ENCODE assay signal across 8 mouse cellular contexts in genomic region chr7:80198863-80199262, GRCm38 (mm10). TPM values are rescaled to one million over a fixed set of nuclear protein-coding genes. Genes with fewer than 3 reads are reported as not detected.
A peak's percentile ranks its signal among the peaks of the same experiment; 100 is the strongest.
DNase-seq lines count a peak whose midpoint lies in the region; ATAC-seq and TF ChIP-seq lines count a peak whose summit lies in the region.

No protein-coding gene starts in this region.

- no peak for DNase-seq in heart, adult 2 months
- DNase-seq in heart, postnatal 36 days: no peak
- peak; percentile 58 for DNase-seq in thymus, postnatal 4 days
- no peak for DNase-seq in thymus, postnatal 0 days (ENCODE audit: low spot score)
- no peak for DNase-seq in left cerebral cortex, adult 11 months (ENCODE audit: low spot score)

- no peak for TF ChIP-seq CTCF in heart, adult 2 months (IDR thresholded peaks at IDR 0.05)
- no peak for TF ChIP-seq CTCF in intestine, postnatal 0 days (IDR thresholded peaks at IDR 0.05; ENCODE audit: low read depth)

- peaks cover 9% of the 10 kb centered on the region; the same call in 1 of the 2 replicates for H3K4me1 ChIP-seq in heart, adult 2 months (ENCODE audit: control insufficient read depth, insufficient read depth, low read length)
- H3K4me1 ChIP-seq in intestine, postnatal 0 days (replicated peaks; ENCODE audit: control insufficient read depth, insufficient read depth, low read length): peaks cover 10% of the 10 kb centered on the region; the same call in 1 of the 2 replicates
- H3K4me1 ChIP-seq in neural tube, embryonic 13.5 days (replicated peaks): peaks cover 74% of the 10 kb centered on the region

- H3K36me3 ChIP-seq in heart, adult 2 months (ENCODE audit: control insufficient read depth, insufficient read depth, low read length): no peaks in the 10 kb centered on the region
- peaks cover 17% of the 10 kb centered on the region; the same call in 1 of the 2 replicates for H3K36me3 ChIP-seq in intestine, postnatal 0 days (ENCODE audit: control insufficient read depth, insufficient read depth)
- H3K36me3 ChIP-seq in neural tube, embryonic 13.5 days: 0 out of 2 replicates have a peak, but pooled peaks cover 5% of the 10 kb centered on the region

- H3K27me3 ChIP-seq in heart, adult 2 months (ENCODE audit: control insufficient read depth, insufficient read depth, low read length): no peaks in the 10 kb centered on the region
- no peaks in the 10 kb centered on the region for H3K27me3 ChIP-seq in intestine, postnatal 0 days (replicated peaks; ENCODE audit: control insufficient read depth, insufficient read depth, low read length)
- no peaks in the 10 kb centered on the region for H3K27me3 ChIP-seq in neural tube, embryonic 13.5 days

- peak overlapping the region; percentile 81 for H3K9ac ChIP-seq in heart, adult 2 months (ENCODE audit: low read depth, low read length)
- peak overlapping the region; percentile 81 for H3K9ac ChIP-seq in intestine, postnatal 0 days (ENCODE audit: low read depth, low read length)
- peak overlapping the region; percentile 92 for H3K9ac ChIP-seq in neural tube, embryonic 13.5 days

- H3K9me3 ChIP-seq in intestine, postnatal 0 days (ENCODE audit: control insufficient read depth): no peaks in the 10 kb centered on the region
- no peaks in the 10 kb centered on the region for H3K9me3 ChIP-seq in neural tube, embryonic 13.5 days

- 11% methylated on average over 11 of the region's 11 CpGs for WGBS in heart, adult 2 months
- under 1% methylated on average over 11 of the region's 11 CpGs for WGBS in intestine, postnatal 0 days
- WGBS in neural tube, embryonic 13.5 days: 0% methylated on average over 11 of the region's 11 CpGs

- H3K4me3 ChIP-seq in heart, adult 2 months: peak overlapping the region; percentile 85
- peak overlapping the region; percentile 79 for H3K4me3 ChIP-seq in intestine, postnatal 0 days (ENCODE audit: low read depth, low read length)
- H3K4me3 ChIP-seq in neural tube, embryonic 13.5 days: peak overlapping the region; percentile 78

- TF ChIP-seq POLR2A in heart, adult 2 months (IDR thresholded peaks at IDR 0.05; ENCODE audit: insufficient read depth, low read depth, low read length): no peak

- H3K79me2 ChIP-seq in heart, adult 2 months (replicated peaks; ENCODE audit: control insufficient read depth, insufficient read depth, low read length): no peaks in the 10 kb centered on the region

- H3K4me2 ChIP-seq in intestine, postnatal 0 days (replicated peaks; ENCODE audit: low read depth): peak overlapping the region; percentile 74
- H3K4me2 ChIP-seq in neural tube, embryonic 13.5 days: peak overlapping the region; percentile 87

- no peak for TF ChIP-seq EP300 in heart, adult 2 months (IDR thresholded peaks at IDR 0.05; ENCODE audit: insufficient read depth, low read depth, low read length)

- intact Hi-C loops in heart, adult 2 months (cut with DNase I): loop anchor here (2.0 kb wide), 1 partner anchor 16 kb away; no protein-coding TSS in a partner anchor
- intact Hi-C loops in heart, postnatal 36 days (cut with DNase I): loop anchor here (2.0 kb wide), 1 partner anchor 14 kb away; no protein-coding TSS in a partner anchor

- H3K27ac ChIP-seq in heart, adult 2 months: peak overlapping the region; percentile 75
- H3K27ac ChIP-seq in intestine, postnatal 0 days (ENCODE audit: low read depth, low read length): peak overlapping the region; percentile 94
- peak overlapping the region; percentile 98 for H3K27ac ChIP-seq in neural tube, embryonic 13.5 days (replicated peaks)

- 0 out of 2 replicates have a peak, but pooled peaks have one; percentile 13 for ATAC-seq in intestine, postnatal 0 days
- ATAC-seq in neural tube, embryonic 13.5 days (ENCODE audit: low read depth): 0 out of 2 replicates have a peak, but pooled peaks have one; percentile 8
- no peak for ATAC-seq in inflammation-experienced regulatory T-cells, adult 6 months

RNA-seq across cellular contexts. Expression of gene Sema4b, which starts 12.2 kb away (rescaled TPM):
- 10 to 100 TPM; 10.5 to 11.4 TPM for total RNA-seq in heart, adult 2 months (2021)
- polyA plus RNA-seq in heart, adult 2 months (2012; rRNA removed): 10.5 and 12.3 TPM in 2 replicates
- 10 to 100 TPM; 12.1 to 12.4 TPM for total RNA-seq in heart, postnatal 36 days (2021)
- polyA plus RNA-seq in thymus, postnatal 0 days (2015; fragmentation: Nextera tagmentation; extraction: Ambion mirVana): 16.8 and 20.9 TPM in 2 replicates
- polyA plus RNA-seq in intestine, postnatal 0 days (2015; fragmentation: Nextera tagmentation; extraction: Ambion mirVana): 23.1 and 25.1 TPM in 2 replicates
- 22.1 and 23.2 TPM in 2 replicates for polyA plus RNA-seq in neural tube, embryonic 13.5 days (2015; fragmentation: Nextera tagmentation; extraction: Ambion mirVana)
- 10 to 100 TPM; 17.4 to 22.3 (median 18.0) TPM for polyA plus RNA-seq in inflammation-experienced regulatory T-cells, adult 6 months (2017; shearing (Covaris generic))

RNA-seq across cellular contexts. Expression of gene Cib1, which starts 33.8 kb away (rescaled TPM):
- total RNA-seq in heart, adult 2 months (2021): 10 to 100 TPM; 14.1 to 16.1 TPM
- polyA plus RNA-seq in heart, adult 2 months (2012; rRNA removed): 35.1 and 38.4 TPM in 2 replicates
- 10 to 100 TPM; 15.6 to 16.3 TPM for total RNA-seq in heart, postnatal 36 days (2021)
- polyA plus RNA-seq in thymus, postnatal 0 days (2015; fragmentation: Nextera tagmentation; extraction: Ambion mirVana): 186 and 189 TPM in 2 replicates
- 526 and 531 TPM in 2 replicates for polyA plus RNA-seq in intestine, postnatal 0 days (2015; fragmentation: Nextera tagmentation; extraction: Ambion mirVana)
- 31.0 and 34.6 TPM in 2 replicates for polyA plus RNA-seq in neural tube, embryonic 13.5 days (2015; fragmentation: Nextera tagmentation; extraction: Ambion mirVana)
- polyA plus RNA-seq in inflammation-experienced regulatory T-cells, adult 6 months (2017; shearing (Covaris generic)): 100 to 1,000 TPM in 1 of 3 experiments, 10 to 100 TPM in 2; 97.8 to 140 (median 99.4) TPM

RNA-seq across cellular contexts. Expression of gene Gdpgp1, which starts 33.8 kb away (rescaled TPM):
- total RNA-seq in heart, adult 2 months (2021): 1 to 10 TPM; 1.5 to 2.2 TPM
- 1.4 and 1.5 TPM in 2 replicates for polyA plus RNA-seq in heart, adult 2 months (2012; rRNA removed)
- 1 to 10 TPM; 1.5 to 1.8 TPM for total RNA-seq in heart, postnatal 36 days (2021)
- 2.7 and 3.4 TPM in 2 replicates for polyA plus RNA-seq in thymus, postnatal 0 days (2015; fragmentation: Nextera tagmentation; extraction: Ambion mirVana)
- polyA plus RNA-seq in intestine, postnatal 0 days (2015; fragmentation: Nextera tagmentation; extraction: Ambion mirVana): 6.5 and 7.4 TPM in 2 replicates
- polyA plus RNA-seq in neural tube, embryonic 13.5 days (2015; fragmentation: Nextera tagmentation; extraction: Ambion mirVana): 4.5 TPM in 2 replicates
- polyA plus RNA-seq in inflammation-experienced regulatory T-cells, adult 6 months (2017; shearing (Covaris generic)): 10 to 100 TPM in 1 of 3 experiments, 1 to 10 TPM in 2; 5.7 to 10.3 (median 6.7) TPM

RNA-seq across cellular contexts. Expression of gene Ttll13, which starts 47.3 kb away (rescaled TPM):
- total RNA-seq in heart, adult 2 months (2021): under 1 TPM; 0.23 to 0.39 TPM
- polyA plus RNA-seq in heart, adult 2 months (2012; rRNA removed): 0.20 and 0.23 TPM in 2 replicates
- under 1 TPM; 0.14 to 0.53 TPM for total RNA-seq in heart, postnatal 36 days (2021)
- 0.44 and 0.70 TPM in 2 replicates for polyA plus RNA-seq in thymus, postnatal 0 days (2015; fragmentation: Nextera tagmentation; extraction: Ambion mirVana)
- 0.77 and 1.3 TPM in 2 replicates for polyA plus RNA-seq in intestine, postnatal 0 days (2015; fragmentation: Nextera tagmentation; extraction: Ambion mirVana)
- 1.6 and 2.8 TPM in 2 replicates for polyA plus RNA-seq in neural tube, embryonic 13.5 days (2015; fragmentation: Nextera tagmentation; extraction: Ambion mirVana)
- not detected for polyA plus RNA-seq in inflammation-experienced regulatory T-cells, adult 6 months (2017; shearing (Covaris generic))
